Mouse (Mus musculus): ENCODE results near the gene Wt1. TPM values are rescaled to one million over a fixed set of nuclear protein-coding genes. Genes with fewer than 3 reads are reported as not detected.

Gene Wt1
- total RNA-seq, 2 experiments from 2014 or later = not detected

- no peak for ATAC-seq (replicated peaks; ENCODE audit: low FRiP score, low TSS enrichment, poor library complexity, severe bottlenecking)
These were observed 36.4 kb downstream of the Wt1 start for GRCm38 (mm10) chr2:105162763-105163162.

GRCm38 (mm10) chr2:105168137-105168536, 41.8 kb downstream of the Wt1 start:
- ATAC-seq (replicated peaks; ENCODE audit: low FRiP score, low TSS enrichment, poor library complexity, severe bottlenecking) = no peak

- ATAC-seq (replicated peaks; ENCODE audit: low FRiP score, low TSS enrichment, poor library complexity, severe bottlenecking) = no peak
These were observed 47.9 kb downstream of the Wt1 start for GRCm38 (mm10) chr2:105174254-105174653.

- ATAC-seq (replicated peaks; ENCODE audit: low FRiP score, low TSS enrichment, poor library complexity, severe bottlenecking) = no peak
These were observed 52.5 kb downstream of the Wt1 start for GRCm38 (mm10) chr2:105178871-105179270.

GRCm38 (mm10) chr2:105182501-105182900, 56.2 kb downstream of the Wt1 start:
- no peak for ATAC-seq (replicated peaks; ENCODE audit: low FRiP score, low TSS enrichment, poor library complexity, severe bottlenecking)

- ATAC-seq (replicated peaks; ENCODE audit: low FRiP score, low TSS enrichment, poor library complexity, severe bottlenecking) = no peak
These were observed 58.8 kb downstream of the Wt1 start for GRCm38 (mm10) chr2:105185140-105185539.

GRCm38 (mm10) chr2:105185768-105186529, 59.6 kb downstream of the Wt1 start:
- ATAC-seq (replicated peaks; ENCODE audit: low FRiP score, low TSS enrichment, poor library complexity, severe bottlenecking) = no peak

GRCm38 (mm10) chr2:105186591-105186990, 60.3 kb downstream of the Wt1 start:
- no peak for ATAC-seq (replicated peaks; ENCODE audit: low FRiP score, low TSS enrichment, poor library complexity, severe bottlenecking)

GRCm38 (mm10) chr2:105188182-105188581, 61.9 kb downstream of the Wt1 start:
- ATAC-seq (replicated peaks; ENCODE audit: low FRiP score, low TSS enrichment, poor library complexity, severe bottlenecking) = peak; percentile 66

GRCm38 (mm10) chr2:105189352-105189751, 63.0 kb downstream of the Wt1 start:
- peak; percentile 84 for ATAC-seq (replicated peaks; ENCODE audit: low FRiP score, low TSS enrichment, poor library complexity, severe bottlenecking)

- no peak for ATAC-seq (replicated peaks; ENCODE audit: low FRiP score, low TSS enrichment, poor library complexity, severe bottlenecking)
These were observed 73.8 kb downstream of the Wt1 start for GRCm38 (mm10) chr2:105200152-105200551.

- no peak for ATAC-seq (replicated peaks; ENCODE audit: low FRiP score, low TSS enrichment, poor library complexity, severe bottlenecking)
These were observed 80.3 kb downstream of the Wt1 start for GRCm38 (mm10) chr2:105206563-105207174.

GRCm38 (mm10) chr2:105212839-105213238, 86.5 kb downstream of the Wt1 start:
- peak; percentile 61 for ATAC-seq (replicated peaks; ENCODE audit: low FRiP score, low TSS enrichment, poor library complexity, severe bottlenecking)

- ATAC-seq (replicated peaks; ENCODE audit: low FRiP score, low TSS enrichment, poor library complexity, severe bottlenecking) = no peak
These were observed 89.6 kb downstream of the Wt1 start for GRCm38 (mm10) chr2:105215914-105216313.

- ATAC-seq (replicated peaks; ENCODE audit: low FRiP score, low TSS enrichment, poor library complexity, severe bottlenecking) = peak; percentile 92
These were observed 92.9 kb downstream of the Wt1 start for GRCm38 (mm10) chr2:105219229-105219628.

- ATAC-seq (replicated peaks; ENCODE audit: low FRiP score, low TSS enrichment, poor library complexity, severe bottlenecking) = no peak; the same call in 1 of the 2 replicates
These were observed 93.3 kb downstream of the Wt1 start for GRCm38 (mm10) chr2:105219664-105220063.

- ATAC-seq (replicated peaks; ENCODE audit: low FRiP score, low TSS enrichment, poor library complexity, severe bottlenecking) = no peak
These were observed 94.5 kb downstream of the Wt1 start for GRCm38 (mm10) chr2:105220738-105221303.

All from megakaryocyte-erythroid progenitor cell, adult 5-6 weeks (primary cell).